Mouse (Mus musculus) spleen, adult 18-20 months (tissue): ENCODE data around the gene Exo5.
A peak's percentile ranks its signal among the peaks of the same experiment; 100 is the strongest.

ENCODE experiments used
- DNase-seq, 2 experiments: peaks; one replicate each; pipeline ENCODE4 v3.0.0; 2022; ENCODE audit warnings: mixed read lengths in 2 of 2

The Exo5 gene

DNA sequence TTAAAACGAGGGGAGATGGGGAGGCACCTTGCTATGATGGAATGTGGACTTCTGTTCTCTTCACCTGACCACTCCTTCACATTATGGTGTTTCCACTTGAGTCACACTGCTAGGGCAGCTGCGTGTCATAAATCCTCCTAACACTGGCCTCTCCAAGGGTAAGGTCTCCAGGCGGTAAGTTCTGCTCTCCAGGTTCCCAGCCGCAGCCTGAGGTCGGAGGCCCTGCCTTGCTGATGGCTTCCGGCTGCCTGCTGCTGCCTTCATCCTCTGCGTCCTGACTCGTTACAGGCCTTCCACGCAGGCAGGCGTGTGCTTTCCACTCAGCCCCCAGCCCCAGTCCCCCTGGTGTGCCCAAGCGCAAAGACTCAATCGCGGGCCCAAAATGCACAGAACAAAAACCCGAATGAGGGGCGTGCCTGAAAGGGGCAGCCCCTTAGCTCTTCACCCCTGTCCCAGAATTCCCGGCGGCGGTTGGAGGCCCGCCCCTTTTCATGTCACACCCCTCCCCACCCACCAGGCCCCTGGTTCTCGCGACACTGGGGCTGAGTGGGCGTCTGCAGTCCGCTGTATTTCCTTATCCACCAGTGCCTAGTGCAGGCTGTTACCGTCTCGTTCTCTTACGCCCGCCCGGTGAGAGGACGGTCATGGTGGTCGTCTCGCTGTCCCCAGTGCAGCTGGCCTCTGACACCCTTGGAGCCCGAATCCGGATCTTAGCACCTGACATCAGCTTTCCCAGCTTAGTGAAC, at the start of gene Exo5:
Gene Exo5 (minus strand): TSS at position 464 of the 746 bp plus-strand sequence.
- peak; percentile 87 to 90 for DNase-seq

DNA sequence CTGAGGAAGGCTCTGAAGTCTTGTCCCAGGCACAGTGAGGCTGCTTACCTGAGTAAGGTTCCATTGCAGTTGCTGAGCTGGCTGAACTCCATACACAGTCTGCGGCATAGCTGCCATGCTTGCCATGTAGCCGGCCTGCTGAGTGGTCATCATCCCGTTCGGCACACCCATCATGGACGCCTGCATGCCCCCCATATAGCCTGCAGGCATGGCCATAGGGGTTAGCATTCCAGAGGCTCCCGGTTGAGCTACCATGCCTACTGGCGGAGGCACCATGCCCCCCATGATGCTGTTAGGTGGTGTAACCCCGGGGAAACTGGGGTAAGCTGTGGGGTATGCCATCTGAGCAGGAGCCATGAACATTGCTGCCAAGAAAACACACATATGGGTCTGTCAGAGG, 47.0 kb upstream of the Exo5 start:
- DNase-seq: no peak

DNA sequence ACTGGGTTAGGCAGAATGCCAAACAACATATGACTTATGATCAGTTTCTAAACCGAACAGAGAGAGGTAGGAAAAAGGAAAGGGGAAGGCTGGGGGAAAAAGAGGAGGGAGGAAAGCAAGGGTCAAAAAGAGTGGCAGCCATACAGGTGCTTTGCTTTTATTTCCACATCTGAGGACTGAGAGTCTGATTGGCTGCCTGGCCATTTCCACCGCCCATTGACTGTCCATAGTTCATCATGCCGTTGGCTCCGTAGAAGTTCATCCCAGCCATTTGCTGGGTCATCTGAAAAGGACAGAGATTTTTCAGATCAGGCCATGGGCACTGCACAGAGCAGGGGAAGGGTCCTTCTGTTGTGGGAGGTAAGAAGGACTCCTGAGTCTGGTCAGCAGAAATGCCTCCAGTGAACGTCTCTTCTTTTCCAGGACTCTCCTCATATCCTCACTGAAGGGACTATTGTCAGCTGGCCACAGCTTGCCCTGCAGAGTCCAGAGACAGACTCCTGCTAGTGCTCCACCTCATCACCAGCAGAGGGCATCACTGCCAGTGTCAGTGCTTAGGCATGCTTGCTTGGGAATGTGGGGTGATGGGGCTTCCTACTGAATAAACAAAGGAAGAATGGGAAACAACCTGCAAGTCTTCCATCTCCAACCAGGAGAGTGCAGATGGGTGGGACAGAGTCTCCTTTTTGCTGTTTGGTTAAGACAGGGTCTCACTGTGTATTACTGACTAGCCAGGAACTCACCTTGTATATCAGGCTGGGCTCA, 44.7 kb upstream of the Exo5 start:
- DNase-seq: peak; percentile 20 to 46

DNA sequence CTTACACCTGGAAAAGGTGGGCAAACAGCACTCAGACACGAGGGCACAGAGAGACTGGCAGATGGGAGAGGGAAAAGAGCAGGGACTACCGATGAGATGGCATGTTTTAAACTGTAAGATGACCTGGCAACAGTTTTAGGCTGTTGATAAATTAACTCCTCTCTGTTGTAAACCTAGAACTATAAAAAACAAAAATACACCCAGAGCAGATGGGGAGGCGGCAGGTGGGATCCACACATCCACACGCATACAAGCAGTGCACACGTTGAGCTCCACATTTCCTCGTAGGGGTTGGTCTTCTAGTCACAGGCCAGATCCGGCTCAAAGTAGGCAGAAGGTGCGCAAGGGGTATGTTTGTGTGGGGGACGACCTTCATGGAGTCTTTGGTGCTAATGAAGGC, 43.7 kb upstream of the Exo5 start:
- no peak for DNase-seq

DNA sequence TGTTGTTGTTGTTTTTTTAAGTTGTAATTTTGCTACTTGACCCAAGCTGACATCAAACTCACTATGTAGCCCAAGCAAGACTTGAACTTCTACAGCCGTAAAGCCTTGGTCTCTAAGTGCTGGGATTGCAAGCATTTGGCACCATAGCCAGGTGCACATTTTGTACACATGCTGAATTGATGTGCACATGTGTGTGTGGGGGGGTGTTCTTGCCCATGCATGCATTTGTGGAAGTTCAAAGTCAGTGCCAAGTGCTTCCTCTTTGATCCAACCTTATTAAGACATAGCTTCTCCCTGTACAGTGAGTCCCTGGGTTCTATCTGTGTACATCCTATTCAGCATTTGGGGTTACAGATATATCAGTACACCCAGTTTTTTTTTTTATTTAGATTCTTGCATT, 30.8 kb upstream of the Exo5 start:
- DNase-seq: no peak

DNA sequence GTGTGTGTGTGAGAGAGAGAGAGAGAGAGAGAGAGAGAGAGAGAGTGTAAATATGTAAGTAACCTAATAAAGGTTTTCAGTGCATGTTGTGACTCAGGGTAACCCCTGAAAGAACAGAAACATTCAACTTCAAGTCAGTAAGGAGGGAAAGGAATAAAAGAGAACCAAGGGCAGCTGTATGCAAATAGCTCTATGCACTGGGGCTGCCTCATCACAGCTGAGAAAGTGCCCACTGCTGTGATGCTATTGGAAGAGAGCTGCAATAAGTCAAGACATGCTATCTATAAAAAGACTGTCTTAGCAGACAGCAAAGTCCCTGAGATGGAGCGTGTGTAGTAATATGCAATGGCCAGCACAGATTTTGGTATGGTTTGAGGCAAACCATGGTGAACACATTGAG, 28.9 kb upstream of the Exo5 start:
- DNase-seq: no peak

DNA sequence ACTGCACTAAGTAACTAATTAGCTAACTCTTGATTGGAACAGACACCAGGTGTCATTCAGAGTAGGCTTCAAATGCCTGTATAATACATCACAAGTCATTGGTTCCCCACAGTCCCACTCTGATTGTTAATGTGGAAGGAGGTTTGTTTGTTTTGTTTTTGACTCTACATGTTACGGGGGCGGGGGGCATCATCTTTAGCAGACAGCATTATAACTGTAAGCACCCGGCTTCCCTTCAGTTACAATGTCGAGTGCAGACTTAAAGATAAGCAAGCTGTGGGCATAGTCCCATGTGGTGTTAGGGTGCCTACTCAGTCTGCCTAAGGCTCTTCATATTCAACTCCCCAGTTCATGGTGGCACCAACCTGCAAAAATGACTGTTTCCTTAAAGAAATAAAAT, 28.2 kb upstream of the Exo5 start:
- DNase-seq: no peak

DNA sequence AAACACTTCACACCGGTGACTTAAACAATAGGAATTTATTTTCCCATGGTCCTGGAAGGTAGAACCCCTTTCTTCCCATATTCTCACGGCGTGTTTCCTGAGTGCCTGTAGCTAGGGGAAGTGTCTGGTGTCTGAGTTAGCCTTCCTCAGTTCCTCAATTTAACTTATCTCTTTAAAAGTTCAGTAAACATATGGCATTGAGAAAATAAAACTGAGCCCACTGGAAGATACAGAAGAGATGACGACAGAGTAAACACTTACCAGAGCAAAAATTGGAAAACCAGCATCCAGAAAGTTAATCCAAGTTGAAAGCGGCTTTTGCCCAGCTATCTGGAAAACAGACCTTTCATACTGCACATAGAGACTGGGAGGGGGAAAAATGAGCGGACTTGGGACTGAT, 27.3 kb upstream of the Exo5 start:
- DNase-seq: no peak

DNA sequence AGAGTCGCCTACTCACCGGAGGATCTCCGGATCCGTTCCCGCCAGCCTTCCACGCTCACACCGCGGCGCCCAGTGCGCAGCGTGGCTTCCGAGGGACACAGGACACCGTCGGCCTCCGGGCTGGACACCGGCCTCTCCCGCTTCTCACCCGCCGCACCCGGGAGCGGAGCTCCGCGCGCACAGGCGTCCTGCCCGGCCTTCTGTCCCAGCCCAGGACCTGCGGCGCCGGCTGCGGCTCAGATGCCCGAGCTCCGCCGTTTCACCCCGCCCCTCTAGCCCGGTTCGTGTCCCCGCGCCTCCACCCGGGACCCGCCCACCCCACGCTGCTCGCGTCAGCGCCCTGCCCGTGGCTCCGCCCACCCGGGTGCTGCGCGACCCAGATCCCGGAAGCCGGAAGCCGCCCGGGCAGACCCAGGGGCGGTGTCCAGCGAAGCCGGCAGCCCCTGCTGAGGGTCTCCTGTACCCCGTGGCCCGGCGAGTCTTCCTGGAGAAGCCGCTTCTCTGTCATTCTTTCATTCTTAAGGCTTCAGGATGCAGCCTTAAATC, 26.7 kb upstream of the Exo5 start, which contains the start of gene Zfp69:
Gene Zfp69 (minus strand): TSS at position 272 of the 546 bp plus-strand sequence.
- DNase-seq: peak; percentile 87 to 90

DNA sequence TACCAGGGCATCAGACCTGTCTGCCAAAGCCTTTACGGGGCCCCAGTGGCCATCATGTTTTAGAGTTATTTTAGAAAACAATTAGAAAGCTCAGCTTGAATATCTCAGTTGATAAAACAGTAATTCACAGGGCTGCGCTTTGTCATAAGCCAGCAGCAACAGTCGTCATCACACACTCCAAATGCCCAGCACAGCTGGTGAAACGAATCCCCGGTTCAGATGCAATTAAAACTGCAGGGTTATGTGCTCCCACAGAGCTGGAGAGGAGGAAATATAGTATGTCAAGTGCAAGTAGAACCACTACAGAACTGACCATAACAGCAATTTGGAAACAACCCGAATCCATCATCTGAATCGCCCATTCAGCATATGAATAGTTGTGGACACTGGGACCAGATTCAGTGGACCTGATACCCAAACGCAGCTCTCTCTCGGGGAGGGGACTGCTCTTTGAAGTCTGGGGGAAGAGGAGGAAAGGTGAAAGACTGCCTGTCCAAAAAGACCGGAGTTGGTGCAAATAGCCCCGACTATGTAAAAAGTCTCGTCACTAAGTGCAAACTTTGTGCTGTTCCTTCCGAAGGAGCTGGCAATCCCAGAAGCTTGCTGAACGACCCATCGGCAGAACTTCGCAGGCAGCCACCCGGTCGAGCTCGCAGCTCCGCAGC, 26.1 kb upstream of the Exo5 start:
- no peak for DNase-seq

DNA sequence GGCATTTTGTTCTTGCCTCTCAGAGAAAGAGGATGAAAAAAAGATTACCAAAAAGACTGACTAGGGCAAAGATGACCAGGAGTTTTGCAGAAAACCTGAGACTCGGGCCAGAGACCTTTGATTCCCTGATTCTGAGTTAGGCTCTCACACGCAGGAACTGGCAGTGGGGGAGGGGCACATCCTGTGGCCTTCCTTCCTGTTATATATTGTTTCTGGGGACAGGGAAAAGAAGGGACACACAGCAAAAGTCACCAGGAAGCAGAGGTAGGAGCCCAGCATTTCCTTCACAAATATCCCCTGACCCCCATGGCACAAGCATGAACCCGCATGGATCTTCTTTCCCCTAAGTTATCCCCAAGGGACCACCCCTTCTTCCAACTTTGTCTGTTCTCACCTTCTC, 24.1 kb upstream of the Exo5 start:
- no peak for DNase-seq

DNA sequence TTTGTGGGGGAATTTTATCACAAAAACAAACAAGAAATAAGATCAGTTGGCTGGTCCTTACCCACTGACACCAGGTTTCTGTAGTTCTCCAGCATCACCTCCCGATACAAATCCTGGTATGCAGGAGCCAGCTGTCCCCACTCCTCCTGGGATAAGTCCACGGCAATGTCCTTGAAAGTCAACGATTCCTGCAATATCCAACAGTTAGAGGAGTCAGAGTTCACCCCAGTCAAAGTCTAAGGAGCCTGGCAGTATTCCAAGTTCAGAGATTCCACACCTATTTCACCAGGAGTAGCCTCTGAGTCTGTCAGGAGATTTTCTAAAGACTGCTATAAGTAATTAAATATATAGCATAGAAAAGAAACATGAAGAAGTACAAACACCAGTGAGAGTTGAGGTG, 10.2 kb upstream of the Exo5 start:
- DNase-seq: no peak

DNA sequence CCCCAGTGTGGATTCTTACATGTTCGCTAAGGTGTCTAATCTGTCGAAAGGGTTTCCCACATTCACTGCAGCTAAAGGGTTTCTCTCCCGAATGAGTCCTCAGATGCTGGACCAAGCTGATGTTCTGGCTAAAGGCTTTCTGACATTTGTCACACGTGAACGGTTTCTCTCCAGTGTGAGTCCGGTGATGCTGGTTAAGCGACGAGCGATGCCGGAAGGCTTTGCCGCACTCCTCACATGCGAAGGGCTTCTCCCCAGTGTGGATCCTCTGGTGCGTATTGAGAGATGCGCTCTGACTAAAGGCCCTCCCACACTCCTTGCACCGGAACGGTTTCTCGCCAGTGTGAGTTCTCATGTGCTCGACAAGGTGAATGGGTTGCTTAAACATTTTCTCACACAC, 5.9 kb upstream of the Exo5 start:
- DNase-seq: no peak

DNA sequence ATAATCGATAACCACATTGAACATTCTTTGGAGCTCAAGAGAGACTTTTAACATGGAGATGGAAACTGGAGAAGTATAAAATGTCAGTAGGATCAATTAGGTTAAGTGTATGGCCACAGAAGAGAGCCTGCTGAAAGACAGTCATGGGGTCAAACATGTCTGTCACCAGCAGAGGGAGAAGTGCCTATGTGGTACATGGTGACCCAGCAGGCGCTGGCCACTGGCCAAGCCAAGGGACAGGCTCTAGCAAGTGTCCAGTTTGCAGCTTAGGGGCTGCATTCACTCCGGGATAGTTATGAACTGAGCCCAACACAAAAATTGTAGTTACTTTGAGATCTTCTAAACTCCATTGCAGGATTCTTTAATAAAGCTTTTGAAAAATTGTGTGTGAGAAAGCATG, 3.9 kb upstream of the Exo5 start:
- no peak for DNase-seq

DNA sequence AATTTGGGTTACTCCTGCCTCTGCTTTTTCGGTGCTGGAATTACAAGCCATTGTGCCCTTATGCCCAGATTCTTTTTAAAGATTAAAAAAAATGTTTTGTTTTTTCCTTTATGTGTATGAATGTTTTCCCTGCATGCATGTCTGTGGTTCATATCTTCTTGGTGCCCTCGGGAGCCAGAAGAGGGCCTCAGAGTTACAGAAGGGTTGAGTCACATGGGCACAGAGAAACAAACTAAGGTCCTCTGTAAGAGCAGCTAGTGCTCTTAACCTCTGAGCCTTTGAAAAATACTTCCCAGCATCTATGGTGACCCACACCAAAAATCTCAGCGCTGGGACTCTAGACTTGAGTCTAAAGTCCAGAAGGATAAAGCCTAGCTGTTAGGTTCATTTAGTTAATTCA, 569 bp upstream of the Exo5 start:
- peak; percentile 29 to 33 for DNase-seq

DNA sequence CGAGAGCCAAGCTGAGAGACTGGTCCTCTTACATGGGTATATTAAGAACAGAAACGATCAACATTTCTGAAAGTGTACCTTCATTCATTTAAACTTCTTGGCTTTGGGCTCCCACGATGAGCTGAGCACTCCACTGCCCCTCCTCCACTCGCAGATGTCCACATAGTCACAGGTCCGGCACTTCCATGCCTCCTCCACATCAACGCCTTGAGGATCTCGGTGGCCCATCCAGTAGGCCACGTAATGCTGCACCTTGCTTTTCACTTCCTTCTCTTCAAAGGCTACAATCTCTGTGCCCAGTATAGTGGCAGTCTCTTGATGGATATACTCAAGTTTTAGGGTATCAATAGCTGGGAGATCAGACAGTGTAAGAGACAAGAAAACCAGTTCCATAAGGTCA, 3.4 kb downstream of the Exo5 start:
- no peak for DNase-seq

DNA sequence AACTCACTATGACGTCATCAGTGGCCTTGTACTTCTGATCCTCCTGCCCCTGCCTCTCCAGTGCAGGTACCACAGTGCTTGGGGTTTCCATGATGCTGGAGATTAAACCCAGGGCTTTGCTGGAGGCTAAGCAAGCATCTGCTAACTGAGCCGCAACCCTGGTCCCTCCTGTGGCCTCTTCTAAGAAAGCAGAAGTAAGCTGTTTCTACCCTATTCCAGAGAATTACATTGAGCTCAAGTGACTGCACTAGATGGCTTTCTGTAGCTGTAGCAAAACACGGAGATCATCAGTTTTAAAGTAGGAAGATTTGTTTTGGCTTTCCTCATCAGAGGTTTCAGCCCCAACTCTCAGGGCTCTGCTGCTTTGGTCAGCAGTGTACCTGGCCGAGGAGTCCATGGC, 10.3 kb downstream of the Exo5 start:
- no peak for DNase-seq

DNA sequence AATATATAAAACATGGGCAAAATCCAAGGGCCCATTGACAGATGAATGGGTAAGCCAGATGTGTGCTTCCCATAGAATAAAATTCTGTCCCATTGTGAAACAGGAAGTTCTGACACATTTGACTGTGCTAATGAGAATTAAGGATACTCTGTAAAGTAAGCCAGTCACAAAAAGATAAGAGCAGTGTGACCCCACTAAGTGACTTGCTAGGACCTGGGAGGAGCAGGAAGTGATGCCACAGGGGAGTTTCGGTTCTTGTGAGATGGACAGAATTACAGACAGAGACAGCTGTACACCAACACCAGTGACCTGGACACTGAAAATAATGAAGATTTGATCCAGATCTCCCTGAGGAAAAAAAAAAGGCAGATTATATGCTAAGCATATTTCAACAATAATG, 11.0 kb downstream of the Exo5 start:
- DNase-seq: no peak

DNA sequence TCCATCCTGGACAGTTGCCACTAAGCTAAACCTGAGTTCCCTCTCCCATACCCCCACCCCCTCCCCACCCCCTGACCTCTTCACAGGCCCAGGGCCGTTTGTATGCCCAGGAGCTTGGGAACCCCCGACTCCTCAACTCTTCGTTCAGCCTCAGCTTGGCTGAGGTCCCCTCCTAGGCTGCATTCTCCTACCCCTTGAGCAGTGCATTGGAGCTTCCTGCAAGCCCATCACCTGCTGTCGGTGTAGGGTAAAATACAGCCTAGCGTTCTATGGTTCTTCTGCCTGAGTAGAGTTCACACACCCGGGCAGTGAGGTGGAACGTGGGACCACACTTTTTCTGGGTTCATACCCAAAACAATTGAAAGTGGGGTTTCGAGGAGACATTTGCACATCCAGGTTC, 11.4 kb downstream of the Exo5 start:
- DNase-seq: no peak

DNA sequence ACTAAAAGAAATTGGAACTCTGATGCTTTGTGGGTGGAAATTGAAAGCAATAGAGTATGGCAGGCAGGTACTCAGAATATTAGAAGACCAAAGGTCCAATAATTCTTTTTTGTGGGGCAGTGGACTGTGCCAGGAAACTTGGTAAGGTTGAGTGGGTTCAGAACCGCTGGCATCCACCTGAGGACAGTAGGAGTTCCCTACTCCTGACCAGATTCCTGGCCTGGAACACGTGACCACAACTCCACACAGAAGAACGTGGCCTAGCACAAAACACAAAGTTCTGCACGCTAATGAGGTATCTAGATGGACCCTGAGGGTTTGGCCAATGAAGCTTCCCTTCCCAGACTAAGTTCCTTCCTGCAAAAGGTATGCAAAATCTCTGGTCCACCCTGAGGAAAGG, 12.0 kb downstream of the Exo5 start:
- DNase-seq: no peak

DNA sequence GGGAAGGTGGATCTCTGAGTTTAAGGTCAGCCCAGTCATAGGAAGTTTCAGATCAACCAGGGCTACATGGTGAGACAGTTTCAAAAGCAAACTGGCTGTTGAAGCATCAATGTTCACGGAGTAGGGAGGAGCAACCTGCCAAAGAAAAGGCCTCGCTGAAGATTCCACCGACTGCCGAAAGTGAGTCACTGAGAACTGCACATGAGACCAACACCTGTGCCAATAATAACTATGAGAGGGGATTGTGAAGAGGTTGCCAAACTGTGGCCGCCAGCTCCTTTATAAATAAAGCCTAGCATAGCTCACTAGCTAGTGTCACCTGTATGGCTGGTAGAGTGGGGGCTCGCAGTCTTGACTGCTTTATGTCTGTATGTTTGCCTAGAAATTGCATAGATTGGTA, 13.7 kb downstream of the Exo5 start:
- no peak for DNase-seq

DNA sequence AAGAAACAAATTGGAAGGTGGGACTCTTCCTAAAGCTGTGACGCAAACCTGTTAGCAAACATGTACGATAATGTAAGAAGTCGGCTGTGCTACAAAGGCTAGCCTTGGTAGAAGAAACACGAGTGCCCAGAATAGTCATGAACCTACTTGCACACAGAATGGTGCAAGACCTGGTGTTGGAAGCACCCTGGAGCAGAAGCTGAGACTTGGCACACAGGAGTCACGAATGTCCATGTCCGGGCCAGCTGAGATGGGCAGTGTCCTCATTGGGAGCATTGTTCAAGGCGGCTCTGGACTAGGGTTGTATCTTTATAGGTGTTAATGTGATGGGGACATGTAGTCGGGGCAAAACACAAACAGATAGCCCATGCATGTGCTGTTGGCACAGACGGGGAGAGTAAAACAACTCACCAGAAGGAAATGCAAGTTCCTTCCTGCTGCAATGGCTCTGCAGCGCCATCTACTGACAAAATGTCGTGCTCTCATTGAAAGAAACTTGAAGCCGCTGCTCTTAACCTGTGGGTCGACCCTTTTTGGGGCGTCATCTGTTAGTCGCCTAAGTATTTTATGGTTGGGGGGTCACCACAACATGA, 15.2 kb downstream of the Exo5 start:
- peak in 1 of 2 experiments; percentile 61 for DNase-seq

DNA sequence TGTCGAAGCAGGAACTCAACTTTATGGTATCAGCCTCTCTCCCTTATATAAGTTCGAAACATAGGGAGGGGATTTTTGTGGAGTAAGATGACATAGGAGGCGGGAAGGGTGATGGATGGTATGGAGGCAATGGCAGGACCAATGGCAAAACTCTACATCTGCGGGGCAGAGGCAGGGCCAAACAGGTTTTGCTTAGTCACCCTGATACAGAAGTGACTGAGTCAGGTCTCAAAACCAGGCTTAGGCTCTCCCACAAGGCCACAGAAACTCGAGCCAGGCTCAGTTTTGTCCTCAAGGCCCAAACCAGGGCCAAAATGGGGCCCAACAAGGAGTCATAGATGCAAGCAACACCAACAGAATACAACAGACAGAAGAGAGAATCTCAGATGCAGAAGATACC, 19.2 kb downstream of the Exo5 start:
- DNase-seq: no peak
